Mouse (Mus musculus) hematopoietic stem cell, adult 5-6 weeks (primary cell): ENCODE results near the gene Lmtk3. TPM values are rescaled to one million over a fixed set of nuclear protein-coding genes. Genes with fewer than 3 reads are reported as not detected.
A peak's percentile ranks its signal among the peaks of the same experiment; 100 is the strongest.

ENCODE experiments used
- ATAC-seq, 2 experiments: fragments of 125-278 bp in 1 of 2; replicated peaks in 1 of 2; 2 replicates each; pipeline ENCODE4 v1.8.0; 2016 to 2017; ENCODE audit warnings: inconsistent platforms in 2 of 2, mild to moderate bottlenecking in 2 of 2, moderate number of reproducible peaks in 2 of 2, low read depth in 1 of 2, moderate TSS enrichment in 1 of 2; ENCODE audit not compliant: low FRiP score in 2 of 2, poor library complexity in 2 of 2, severe bottlenecking in 2 of 2, insufficient read depth in 1 of 2, low TSS enrichment in 1 of 2
- total RNA-seq: library from RNA; stranded (forward); fragments of 172-1452, 232-1000 nt; gene quantifications from 2 replicates; pipeline ENCODE4 v1.2.3, GENCODE M21; 2017

Gene Lmtk3
- total RNA-seq: 0.10 TPM in 1 of 2 replicates, not detected in the other

- peak; percentile 57 to 65 for ATAC-seq
Measured at GRCm38 (mm10) chr7:45783511-45784091, at the start of gene Lmtk3. Gene Lmtk3, plus strand, starts transcription at chr7:45783738.

- ATAC-seq: peak; percentile 54 to 68; a peak in 2 of 4 replicates
Measured at GRCm38 (mm10) chr7:45739162-45739763, 44.3 kb upstream of the Lmtk3 start.

- no peak for ATAC-seq
Measured at GRCm38 (mm10) chr7:45739820-45740219, 43.7 kb upstream of the Lmtk3 start.

GRCm38 (mm10) chr7:45741308-45741707, 42.2 kb upstream of the Lmtk3 start:
- ATAC-seq: peak; percentile 46 to 55

GRCm38 (mm10) chr7:45741777-45742176, 41.8 kb upstream of the Lmtk3 start:
- peak; percentile 74 to 87 for ATAC-seq

- ATAC-seq: peak; percentile 22 to 49; a peak in 2 of 4 replicates
Measured at GRCm38 (mm10) chr7:45742338-45742737, 41.2 kb upstream of the Lmtk3 start.

- peak in 1 of 2 experiments; percentile 68; a peak in 2 of 4 replicates for ATAC-seq
Measured at GRCm38 (mm10) chr7:45744387-45744786, 39.2 kb upstream of the Lmtk3 start.

- no peak for ATAC-seq
Measured at GRCm38 (mm10) chr7:45746518-45746917, 37.0 kb upstream of the Lmtk3 start.

- ATAC-seq: no peak
Measured at GRCm38 (mm10) chr7:45747450-45747849, 36.1 kb upstream of the Lmtk3 start.

GRCm38 (mm10) chr7:45748110-45748509, 35.4 kb upstream of the Lmtk3 start:
- ATAC-seq: no peak

- 0 out of 4 replicates have a peak, but pooled peaks of 1 of the 2 experiments have one; percentile 31 for ATAC-seq
Measured at GRCm38 (mm10) chr7:45749401-45749800, 34.1 kb upstream of the Lmtk3 start.

- ATAC-seq: no peak
Measured at GRCm38 (mm10) chr7:45750162-45750561, 33.4 kb upstream of the Lmtk3 start.

- ATAC-seq: no peak
Measured at GRCm38 (mm10) chr7:45755703-45756102, 27.8 kb upstream of the Lmtk3 start.

- ATAC-seq: peak in 1 of 2 experiments; percentile 42; a peak in 1 of 4 replicates
Measured at GRCm38 (mm10) chr7:45759400-45759799, 24.1 kb upstream of the Lmtk3 start.

- no peak for ATAC-seq
Measured at GRCm38 (mm10) chr7:45760151-45760550, 23.4 kb upstream of the Lmtk3 start.

- no peak for ATAC-seq
Measured at GRCm38 (mm10) chr7:45765995-45766394, 17.5 kb upstream of the Lmtk3 start.

- ATAC-seq: no peak
Measured at GRCm38 (mm10) chr7:45766764-45767163, 16.8 kb upstream of the Lmtk3 start.

- ATAC-seq: no peak
Measured at GRCm38 (mm10) chr7:45767500-45767899, 16.0 kb upstream of the Lmtk3 start.
